ENCODE assay signal across 9 mouse cellular contexts in genomic region chr8:11297141-11297838, GRCm38 (mm10). TPM values are rescaled to one million over a fixed set of nuclear protein-coding genes. Genes with fewer than 3 reads are reported as not detected.
DNase-seq lines count a peak whose midpoint lies in the region; ATAC-seq lines count a peak whose summit lies in the region.
"Had no signal": no experiment of that assay in that cellular context is flagged by ENCODE, and none has a peak within 500 bp of the region (broad histone marks: within the 10 kb centered on the region; RNA-seq: fewer than 3 reads in every experiment).

No protein-coding gene starts in this region.

- ATAC-seq in limb, embryonic 12.5 days (ENCODE audit: insufficient number of reproducible peaks, insufficient read depth, low FRiP score, low TSS enrichment, low read depth) = no peak
- ATAC-seq: forebrain, embryonic 14.5 days had no signal

- intact Hi-C loops in heart, postnatal 14 days (cut with DNase I) = no loop called here

- DNase-seq in adrenal gland, postnatal 10 days = peak; percentile 73
- DNase-seq in embryonic facial prominence, embryonic 10.5 days (ENCODE audit: low spot score) = no peak
- peak; percentile 71 to 72 for DNase-seq in heart, postnatal 14 days
- no peak for DNase-seq in urinary bladder, adult 18-20 months (ENCODE audit: low spot score in 2 of 2)
- DNase-seq in cerebellum, adult 9-11 months = no peak
- DNase-seq in left cerebral cortex, adult 11 months (ENCODE audit: low spot score) = no peak
- DNase-seq: cerebellum, adult 18-20 months had no signal

- peaks cover 62% of the 10 kb centered on the region for H3K4me1 ChIP-seq in embryonic facial prominence, embryonic 10.5 days
- H3K4me1 ChIP-seq in limb, embryonic 12.5 days (replicated peaks) = peaks cover 40% of the 10 kb centered on the region

- WGBS in embryonic facial prominence, embryonic 10.5 days = 85% methylated on average over 8 of the region's 8 CpGs
- 74% methylated on average over 8 of the region's 8 CpGs for WGBS in limb, embryonic 12.5 days

- H3K9me3 ChIP-seq in embryonic facial prominence, embryonic 10.5 days = no peaks in the 10 kb centered on the region
- H3K9me3 ChIP-seq in limb, embryonic 12.5 days = no peaks in the 10 kb centered on the region

- no peak overlapping the region for H3K4me3 ChIP-seq in embryonic facial prominence, embryonic 10.5 days
- H3K4me3 ChIP-seq in limb, embryonic 12.5 days (replicated peaks) = no peak overlapping the region

- peak overlapping the region; percentile 79 for H3K27ac ChIP-seq in embryonic facial prominence, embryonic 10.5 days (replicated peaks)
- 0 out of 2 replicates have a peak overlapping the region, but pooled peaks have one; percentile 62 for H3K27ac ChIP-seq in limb, embryonic 12.5 days

- H3K27me3 ChIP-seq in embryonic facial prominence, embryonic 10.5 days (replicated peaks; ENCODE audit: low read depth, poor library complexity, severe bottlenecking) = no peaks in the 10 kb centered on the region
- no peaks in the 10 kb centered on the region for H3K27me3 ChIP-seq in limb, embryonic 12.5 days

- H3K36me3 ChIP-seq in embryonic facial prominence, embryonic 10.5 days (replicated peaks) = peaks cover 18% of the 10 kb centered on the region
- H3K36me3 ChIP-seq in limb, embryonic 12.5 days = 0 out of 2 replicates have a peak, but pooled peaks cover 3% of the 10 kb centered on the region

- H3K4me2 ChIP-seq in limb, embryonic 12.5 days = no peak overlapping the region

- no peak overlapping the region for H3K9ac ChIP-seq in limb, embryonic 12.5 days (replicated peaks)

RNA-seq across cellular contexts. Expression of gene Col4a2, which starts 15.3 kb away (rescaled TPM):
- total RNA-seq in adrenal gland, postnatal 10 days (2021) = 100 to 1,000 TPM; 322 to 338 TPM
- 51.8 and 54.7 TPM in 2 replicates for polyA plus RNA-seq in embryonic facial prominence, embryonic 10.5 days (2016; fragmentation: Nextera tagmentation; extraction: Ambion mirVana)
- total RNA-seq in heart, postnatal 14 days (2021) = 100 to 1,000 TPM; 570 to 571 TPM
- polyA plus RNA-seq in limb, embryonic 12.5 days (2016; fragmentation: Nextera tagmentation; extraction: Ambion mirVana) = 56.3 and 63.5 TPM in 2 replicates

RNA-seq across cellular contexts. Expression of gene Col4a1, which starts 15.3 kb away (rescaled TPM):
- total RNA-seq in adrenal gland, postnatal 10 days (2021) = 100 to 1,000 TPM; 677 to 700 TPM
- 128 and 138 TPM in 2 replicates for polyA plus RNA-seq in embryonic facial prominence, embryonic 10.5 days (2016; fragmentation: Nextera tagmentation; extraction: Ambion mirVana)
- 1,000 to 10,000 TPM; 1,046 to 1,073 TPM for total RNA-seq in heart, postnatal 14 days (2021)
- polyA plus RNA-seq in limb, embryonic 12.5 days (2016; fragmentation: Nextera tagmentation; extraction: Ambion mirVana) = 118 and 133 TPM in 2 replicates

Comparison
In these comparisons a context has a peak if more than half of its experiments do, and no peak if none do; other contexts are left out.
1. DNase-seq: peak in adrenal gland, postnatal 10 days (single experiment) and heart, postnatal 14 days (2 of 2); none in embryonic facial prominence, embryonic 10.5 days (single experiment), urinary bladder, adult 18-20 months (0 of 2), cerebellum, adult 9-11 months (single experiment) and left cerebral cortex, adult 11 months (single experiment).